8 mouse cellular contexts compared by ENCODE assay signal in the genomic region with DNA sequence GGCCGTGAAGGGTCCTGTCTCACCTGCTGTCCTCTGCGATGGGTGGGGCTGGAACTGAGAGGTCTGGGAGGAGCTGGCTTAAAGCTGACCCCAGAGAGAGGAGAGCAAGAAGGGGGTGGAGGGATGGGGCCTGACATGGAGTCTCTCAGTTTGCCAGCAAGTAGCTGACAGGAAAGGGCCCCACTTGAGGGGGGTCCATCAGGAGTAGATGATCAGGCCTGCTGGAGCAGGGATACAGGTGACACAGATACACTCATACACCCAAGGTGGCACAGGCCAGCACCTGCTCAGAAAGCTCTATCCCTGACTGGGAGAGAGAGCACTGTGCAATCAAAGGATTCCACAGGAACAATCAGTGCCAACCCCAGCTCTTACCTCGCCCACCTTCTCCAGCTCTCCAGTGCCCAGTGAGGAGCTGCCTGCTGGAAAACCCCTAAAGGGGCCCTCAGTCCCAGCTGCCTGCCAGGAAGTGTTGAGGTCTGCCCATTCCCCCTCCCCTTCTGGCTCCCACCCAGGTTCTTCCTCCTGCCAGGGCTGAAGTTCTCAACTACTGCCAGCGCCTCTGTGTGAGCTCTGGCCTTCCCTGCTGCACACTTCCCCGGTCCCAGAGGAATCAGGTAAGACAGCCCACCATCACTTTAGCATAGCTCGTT. TPM values are rescaled to one million over a fixed set of nuclear protein-coding genes. Genes with fewer than 3 reads are reported as not detected.
DNase-seq lines count a peak whose midpoint lies in the region; ATAC-seq lines count a peak whose summit lies in the region.

A gene (minus strand): TSS at position 524 of the 653 bp plus-strand sequence.

- peaks cover 4% of the 10 kb centered on the region; the same call in 1 of the 2 replicates for H3K36me3 ChIP-seq in macrophage (ENCODE audit: inconsistent target)

- ATAC-seq in inflammation-experienced regulatory T-cells, adult 6 months, result peak; percentile 56

- 38% methylated on average over 6 of the region's 6 CpGs for whole genome bisulfite sequencing in macrophage (ENCODE audit: missing documents)

- no peak within 1 kb of the TSS; the same call in 1 of the 2 replicates for H3K4me3 ChIP-seq in macrophage (ENCODE audit: inconsistent target)

- peaks cover 4% of the 10 kb centered on the region; the same call in 1 of the 2 replicates for H3K79me2 ChIP-seq in macrophage (ENCODE audit: inconsistent target)

- H3K27ac ChIP-seq in macrophage, result no peak within 1 kb of the TSS

- DNase-seq in adrenal gland, adult (ENCODE audit: inconsistent age in 2 of 2, low spot score in 1 of 2), result peak; percentile 98 to 99
- DNase-seq in embryo, embryonic 10.5 days (ENCODE audit: low spot score), result peak; percentile 76
- peak; percentile 85 for DNase-seq in gastrocnemius, postnatal 25 days
- DNase-seq in left cerebral cortex, adult 8-10 months (ENCODE audit: low spot score in 2 of 2), result peak; percentile 32 to 77
- peak; percentile 66 to 81 for DNase-seq in right cerebral cortex, adult 2 months (ENCODE audit: low spot score in 2 of 2)
- DNase-seq in urinary bladder, postnatal 36 days (ENCODE audit: low spot score in 2 of 2), result peak; percentile 94

RNA-seq across cellular contexts. Expression of the gene that starts here (rescaled TPM):
- 10 to 100 TPM; 11.4 to 15.2 TPM for total RNA-seq in gastrocnemius, postnatal 25 days (2021)
- 10 to 100 TPM; 28.1 to 42.7 (median 29.5) TPM for polyA plus RNA-seq in inflammation-experienced regulatory T-cells, adult 6 months (2017; shearing (Covaris generic))
- 10 to 100 TPM; 48.3 to 96.9 (median 67.8) TPM for total RNA-seq in left cerebral cortex, adult 8-10 months (2022)
- total RNA-seq in macrophage (2018; cell fraction: chromatin; rRNA removed), result 10 to 100 TPM in 9 of 26 experiments, 1 to 10 TPM in 16, under 1 TPM in 1; 0.70 to 33.6 (median 6.5) TPM
- total RNA-seq in macrophage (2018; cell fraction: cytosol; rRNA removed), result 100 to 1,000 TPM in 8 of 26 experiments, 10 to 100 TPM in 18; 31.3 to 123 (median 52.8) TPM
- 10 to 100 TPM; 13.8 to 98.6 (median 43.3) TPM for total RNA-seq in macrophage (2018; cell fraction: nucleus; rRNA removed)
- 20.8 to 122 TPM (median 51.6 TPM) in 3 replicates for polyA plus RNA-seq in macrophage (2018)
